ENCODE assay signal across 36 mouse cellular contexts in genomic region chr8:22264292-22264691, GRCm38 (mm10). TPM values are rescaled to one million over a fixed set of nuclear protein-coding genes. Genes with fewer than 3 reads are reported as not detected.
"Had no signal": no experiment of that assay in that cellular context is flagged by ENCODE, and none has a peak within 500 bp of the region (broad histone marks: within the 10 kb centered on the region; RNA-seq: fewer than 3 reads in every experiment).

No protein-coding gene starts in this region.

- DNase-seq: gastrocnemius, postnatal 14 days; gastrocnemius, postnatal 36 days; layer of hippocampus, adult 9-11 months; layer of hippocampus, postnatal 36 days; liver; liver, embryonic 13.5 days; liver, postnatal 0 days had no signal

- H3K9ac ChIP-seq: heart, embryonic 13.5 days; heart, embryonic 15.5 days; hindbrain, embryonic 12.5 days; hindbrain, embryonic 14.5 days; intestine, embryonic 15.5 days; limb, embryonic 12.5 days; liver, embryonic 13.5 days; liver, embryonic 15.5 days; liver, postnatal 0 days had no signal

- H3K9me3 ChIP-seq: heart, embryonic 13.5 days; heart, embryonic 15.5 days; hindbrain, embryonic 10.5 days; hindbrain, embryonic 12.5 days; intestine, embryonic 15.5 days; liver, embryonic 13.5 days; liver, embryonic 15.5 days had no signal

- H3K4me3 ChIP-seq: heart, adult 2 months; heart, embryonic 13.5 days; heart, embryonic 15.5 days; hindbrain, embryonic 10.5 days; hindbrain, embryonic 12.5 days; intestine, embryonic 15.5 days; limb, embryonic 12.5 days; liver, embryonic 13.5 days; liver, embryonic 15.5 days had no signal

- H3K27me3 ChIP-seq: heart, embryonic 13.5 days; heart, embryonic 15.5 days; hindbrain, embryonic 12.5 days; intestine, embryonic 15.5 days; limb, embryonic 12.5 days; liver, embryonic 13.5 days; liver, embryonic 15.5 days had no signal

- ATAC-seq: hindbrain, embryonic 16.5 days; inflammation-experienced regulatory T-cells, adult 6 months; intestine, embryonic 15.5 days; intestine, postnatal 0 days; liver, postnatal 0 days had no signal

- H3K4me2 ChIP-seq: heart, embryonic 11.5 days; heart, embryonic 13.5 days; heart, embryonic 15.5 days; hindbrain, embryonic 12.5 days; hindbrain, embryonic 14.5 days; intestine, embryonic 15.5 days; limb, embryonic 12.5 days; liver, embryonic 11.5 days; liver, embryonic 13.5 days; liver, embryonic 15.5 days had no signal

- H3K27ac ChIP-seq: heart, adult 2 months; heart, embryonic 13.5 days; heart, embryonic 15.5 days; hindbrain, embryonic 10.5 days; hindbrain, embryonic 12.5 days; hindbrain, embryonic 14.5 days; intestine, embryonic 15.5 days; limb, embryonic 12.5 days; liver, embryonic 13.5 days; liver, embryonic 15.5 days had no signal

- H3K4me1 ChIP-seq: hindbrain, embryonic 12.5 days; intestine, embryonic 15.5 days; limb, embryonic 12.5 days; liver, embryonic 15.5 days had no signal

- H3K36me3 ChIP-seq: heart, embryonic 13.5 days; heart, embryonic 15.5 days; hindbrain, embryonic 10.5 days; hindbrain, embryonic 12.5 days; intestine, embryonic 15.5 days; limb, embryonic 12.5 days; liver, embryonic 13.5 days; liver, embryonic 15.5 days had no signal

RNA-seq across cellular contexts. Expression of gene Tpte, which starts 18.9 kb away (rescaled TPM):
- total RNA-seq: gastrocnemius, adult 18-20 months; gastrocnemius, postnatal 14 days; gastrocnemius, postnatal 36 days; granulocyte monocyte progenitor cell, adult 5-6 weeks; heart, adult 2 months; heart, postnatal 25 days; heart, postnatal 4 days; layer of hippocampus, adult 18-20 months; layer of hippocampus, adult 8-10 months; layer of hippocampus, postnatal 14 days; layer of hippocampus, postnatal 36 days; left cerebral cortex, adult 18-20 months; left cerebral cortex, adult 8-10 months; left cerebral cortex, postnatal 10 days; left cerebral cortex, postnatal 25 days; left cerebral cortex, postnatal 4 days had no signal
- polyA plus RNA-seq: heart, adult 2 months; heart, embryonic 11.5 days; heart, embryonic 13.5 days; heart, embryonic 15.5 days; heart, postnatal 0 days; hindbrain, embryonic 10.5 days; hindbrain, embryonic 12.5 days; hindbrain, embryonic 14.5 days; hindbrain, embryonic 16.5 days; inflammation-experienced regulatory T-cells, adult 6 months; intestine, embryonic 15.5 days; kidney, embryonic 14.5 days; large intestine, adult 2 months; limb, embryonic 12.5 days; liver, embryonic 11.5 days; liver, embryonic 13.5 days; liver, embryonic 15.5 days; liver, postnatal 0 days had no signal
